15 mouse cellular contexts compared by ENCODE assay signal in the genomic region with DNA sequence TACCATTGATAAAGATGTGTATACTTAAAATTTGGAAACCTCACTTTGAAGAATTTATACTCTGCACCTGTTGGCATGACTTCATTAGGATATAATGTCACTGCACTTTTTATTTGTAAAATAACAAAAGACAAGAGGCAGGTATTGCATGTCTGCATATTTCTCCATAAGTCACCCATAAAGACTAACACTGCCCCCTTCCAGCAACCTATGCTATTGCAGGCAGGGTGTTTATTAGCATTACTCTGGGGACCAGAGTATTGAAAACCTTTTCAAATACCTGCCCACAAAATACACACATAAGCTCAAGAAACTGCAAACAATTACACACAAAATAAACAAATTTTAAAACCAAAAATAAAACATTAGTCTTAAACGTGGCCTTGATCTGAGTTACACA. TPM values are rescaled to one million over a fixed set of nuclear protein-coding genes. Genes with fewer than 3 reads are reported as not detected.
DNase-seq lines count a peak whose midpoint lies in the region; ATAC-seq lines count a peak whose summit lies in the region.
"Had no signal": no experiment of that assay in that cellular context is flagged by ENCODE, and none has a peak within 500 bp of the region (broad histone marks: within the 10 kb centered on the region; RNA-seq: fewer than 3 reads in every experiment).

No protein-coding gene starts in this region.

- H3K9ac ChIP-seq in hindbrain, embryonic 11.5 days (ENCODE audit: low read depth, low read length), result no peak overlapping the region
- no peak overlapping the region for H3K9ac ChIP-seq in midbrain, embryonic 14.5 days (replicated peaks; ENCODE audit: low read length)
- H3K9ac ChIP-seq: heart, embryonic 12.5 days; liver, embryonic 15.5 days had no signal

- H3K4me2 ChIP-seq in hindbrain, embryonic 11.5 days (replicated peaks; ENCODE audit: low read depth, low read length), result no peak overlapping the region
- H3K4me2 ChIP-seq in midbrain, embryonic 14.5 days (ENCODE audit: low read length), result no peak overlapping the region
- H3K4me2 ChIP-seq: heart, embryonic 12.5 days; liver, embryonic 15.5 days had no signal

- H3K36me3 ChIP-seq in hindbrain, embryonic 11.5 days (ENCODE audit: control insufficient read depth, insufficient read depth, low read length), result no peaks in the 10 kb centered on the region
- H3K36me3 ChIP-seq in hindbrain, embryonic 10.5 days, result no peaks in the 10 kb centered on the region
- H3K36me3 ChIP-seq in midbrain, embryonic 14.5 days (ENCODE audit: control insufficient read depth, insufficient read depth, low read length), result no peaks in the 10 kb centered on the region
- H3K36me3 ChIP-seq in midbrain, embryonic 10.5 days, result no peaks in the 10 kb centered on the region
- H3K36me3 ChIP-seq: heart, embryonic 12.5 days; liver, embryonic 15.5 days had no signal

- no peak for ATAC-seq in hindbrain, embryonic 11.5 days (ENCODE audit: low FRiP score)
- no peak for ATAC-seq in midbrain, embryonic 14.5 days (ENCODE audit: low FRiP score, low TSS enrichment)
- ATAC-seq: hindbrain, embryonic 16.5 days had no signal

- no peaks in the 10 kb centered on the region for H3K9me3 ChIP-seq in hindbrain, embryonic 11.5 days (ENCODE audit: control insufficient read depth, low read length)
- H3K9me3 ChIP-seq in hindbrain, embryonic 10.5 days, result no peaks in the 10 kb centered on the region
- no peaks in the 10 kb centered on the region for H3K9me3 ChIP-seq in midbrain, embryonic 14.5 days (ENCODE audit: control insufficient read depth, low read length)
- no peaks in the 10 kb centered on the region for H3K9me3 ChIP-seq in midbrain, embryonic 10.5 days (replicated peaks)
- H3K9me3 ChIP-seq: heart, embryonic 12.5 days; liver, embryonic 15.5 days had no signal

- no peak overlapping the region for H3K4me3 ChIP-seq in hindbrain, embryonic 11.5 days (ENCODE audit: low read depth, low read length)
- no peak overlapping the region for H3K4me3 ChIP-seq in hindbrain, embryonic 10.5 days
- H3K4me3 ChIP-seq in midbrain, embryonic 14.5 days (replicated peaks; ENCODE audit: low read depth, low read length), result no peak overlapping the region
- H3K4me3 ChIP-seq in midbrain, embryonic 10.5 days, result no peak overlapping the region
- H3K4me3 ChIP-seq: heart, embryonic 12.5 days; liver, embryonic 15.5 days had no signal

- no peak overlapping the region for H3K27ac ChIP-seq in hindbrain, embryonic 11.5 days (ENCODE audit: low read depth, low read length)
- H3K27ac ChIP-seq in hindbrain, embryonic 10.5 days, result no peak overlapping the region
- H3K27ac ChIP-seq in midbrain, embryonic 14.5 days (replicated peaks; ENCODE audit: low read depth, low read length), result no peak overlapping the region
- H3K27ac ChIP-seq in midbrain, embryonic 10.5 days (replicated peaks), result no peak overlapping the region
- H3K27ac ChIP-seq: liver, embryonic 15.5 days had no signal

- DNase-seq in cerebellum, adult 8-10 months, result peak; percentile 1
- DNase-seq in cerebellum, adult 11-12 months, result no peak
- DNase-seq in hindbrain, embryonic 11.5 days (ENCODE audit: low spot score), result peak; percentile 1
- no peak for DNase-seq in hindbrain, embryonic 10.5 days (ENCODE audit: low spot score)
- peak; percentile 27 for DNase-seq in midbrain, embryonic 14.5 days
- DNase-seq in midbrain, embryonic 10.5 days (ENCODE audit: low spot score), result no peak
- DNase-seq in ovary, adult 18-20 months (ENCODE audit: low spot score), result no peak
- DNase-seq in spleen, postnatal 4 days (ENCODE audit: low spot score in 2 of 2), result no peak
- DNase-seq: adrenal gland, postnatal 25 days; kidney, postnatal 25 days; thymus, adult 2 months had no signal

- 40% methylated on average over 1 of the region's 1 CpGs for WGBS in hindbrain, embryonic 11.5 days
- 44% methylated on average over 1 of the region's 1 CpGs for whole genome bisulfite sequencing in hindbrain, embryonic 10.5 days
- WGBS in midbrain, embryonic 14.5 days, result 49% methylated on average over 1 of the region's 1 CpGs
- 42% methylated on average over 1 of the region's 1 CpGs for WGBS in midbrain, embryonic 10.5 days

- no peaks in the 10 kb centered on the region for H3K4me1 ChIP-seq in hindbrain, embryonic 11.5 days (replicated peaks; ENCODE audit: control insufficient read depth, insufficient read depth, low read length)
- no peaks in the 10 kb centered on the region for H3K4me1 ChIP-seq in hindbrain, embryonic 10.5 days (replicated peaks)
- H3K4me1 ChIP-seq in midbrain, embryonic 14.5 days (ENCODE audit: control insufficient read depth, insufficient read depth, low read length), result no peaks in the 10 kb centered on the region
- H3K4me1 ChIP-seq in midbrain, embryonic 10.5 days, result no peaks in the 10 kb centered on the region
- H3K4me1 ChIP-seq: heart, embryonic 12.5 days; liver, embryonic 15.5 days had no signal

- no peaks in the 10 kb centered on the region for H3K27me3 ChIP-seq in hindbrain, embryonic 11.5 days (ENCODE audit: control insufficient read depth, insufficient read depth, low read length)
- no peaks in the 10 kb centered on the region for H3K27me3 ChIP-seq in hindbrain, embryonic 10.5 days (ENCODE audit: insufficient read depth, poor library complexity, severe bottlenecking)
- no peaks in the 10 kb centered on the region for H3K27me3 ChIP-seq in midbrain, embryonic 14.5 days (ENCODE audit: control insufficient read depth, insufficient read depth, low read length)
- H3K27me3 ChIP-seq in midbrain, embryonic 10.5 days (ENCODE audit: low read depth, poor library complexity, severe bottlenecking), result no peaks in the 10 kb centered on the region
- H3K27me3 ChIP-seq: heart, embryonic 12.5 days; liver, embryonic 15.5 days had no signal

RNA-seq across cellular contexts. Expression of a gene that starts 32.4 kb away (rescaled TPM):
- polyA plus RNA-seq in hindbrain, embryonic 11.5 days (2014; fragmentation: Nextera tagmentation; extraction: Ambion mirVana), result not detected in 2 replicates
- not detected in 2 replicates for polyA plus RNA-seq in hindbrain, embryonic 10.5 days (2016; fragmentation: Nextera tagmentation; extraction: Ambion mirVana)
- polyA plus RNA-seq in midbrain, embryonic 14.5 days (2014; fragmentation: Nextera tagmentation; extraction: Ambion mirVana), result not detected in 2 replicates
- polyA plus RNA-seq in midbrain, embryonic 10.5 days (2016; fragmentation: Nextera tagmentation; extraction: Ambion mirVana), result not detected in 2 replicates
- polyA plus RNA-seq: C2C12; heart, embryonic 12.5 days; hindbrain, embryonic 16.5 days; liver, embryonic 15.5 days had no signal

RNA-seq across cellular contexts. Expression of a gene that starts 44.9 kb away (rescaled TPM):
- polyA plus RNA-seq in hindbrain, embryonic 11.5 days (2014; fragmentation: Nextera tagmentation; extraction: Ambion mirVana), result not detected in 2 replicates
- polyA plus RNA-seq in hindbrain, embryonic 10.5 days (2016; fragmentation: Nextera tagmentation; extraction: Ambion mirVana), result 0.18 TPM in 1 of 2 replicates, not detected in the other
- not detected in 2 replicates for polyA plus RNA-seq in midbrain, embryonic 14.5 days (2014; fragmentation: Nextera tagmentation; extraction: Ambion mirVana)
- polyA plus RNA-seq in midbrain, embryonic 10.5 days (2016; fragmentation: Nextera tagmentation; extraction: Ambion mirVana), result not detected in 2 replicates
- polyA plus RNA-seq: C2C12; heart, embryonic 12.5 days; hindbrain, embryonic 16.5 days; liver, embryonic 15.5 days had no signal

Comparison
In these comparisons a context has a peak if more than half of its experiments do, and no peak if none do; other contexts are left out.
1. DNase-seq: peak in cerebellum, adult 8-10 months (single experiment), hindbrain, embryonic 11.5 days (single experiment) and midbrain, embryonic 14.5 days (single experiment); none in cerebellum, adult 11-12 months (single experiment), hindbrain, embryonic 10.5 days (single experiment), midbrain, embryonic 10.5 days (single experiment), ovary, adult 18-20 months (single experiment) and spleen, postnatal 4 days (0 of 2).